Mouse (Mus musculus) stomach, postnatal 0 days (tissue): Measurements from ENCODE around the gene Cers5.
"Not testable (repeated sequence)": the region's sequence is repeated elsewhere in the genome, so short reads cannot be mapped to it uniquely, and the experiment has no call there.

Source experiments
- CTCF ChIP-seq: IDR thresholded peaks from 2 replicates; pipeline ENCODE4 v1.5.1; 2016; ENCODE audit warnings: antibody characterized with exemption, low read depth, mild to moderate bottlenecking, moderate library complexity
- EP300 ChIP-seq: optimal IDR thresholded peaks from 2 replicates; pipeline ENCODE3; 2016; ENCODE audit warnings: antibody characterized with exemption

DNA sequence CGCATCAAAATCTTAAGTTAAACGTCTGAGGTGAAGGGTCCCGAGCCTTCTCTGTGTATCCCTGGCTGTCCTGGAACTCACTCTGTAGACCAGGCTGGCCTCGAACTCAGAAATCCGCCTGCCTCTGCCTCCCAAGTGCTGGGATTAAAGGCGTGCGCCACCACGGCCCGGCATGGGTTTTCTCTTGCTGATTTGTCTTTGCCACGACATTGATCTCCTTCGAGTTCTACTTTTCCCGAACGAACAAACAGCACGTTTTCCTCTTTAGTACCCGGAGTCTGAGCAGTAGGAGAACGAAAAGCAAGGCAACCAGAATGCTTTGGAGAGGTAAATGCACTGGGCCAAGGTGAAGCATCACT is 71.1 kb downstream of the Cers5 start:
- not testable (repeated sequence) for TF ChIP-seq EP300, CTCF
